In genomic region chr2:164562391-164563188, GRCm38 (mm10) we compare ENCODE assay signal across 10 mouse cellular contexts. TPM values are rescaled to one million over a fixed set of nuclear protein-coding genes. Genes with fewer than 3 reads are reported as not detected.
DNase-seq lines count a peak whose midpoint lies in the region; ATAC-seq lines count a peak whose summit lies in the region.
"Had no signal": no experiment of that assay in that cellular context is flagged by ENCODE, and none has a peak within 500 bp of the region (broad histone marks: within the 10 kb centered on the region; RNA-seq: fewer than 3 reads in every experiment).

Wfdc2 (plus strand) TSS chr2:164562413.

- H3K27ac ChIP-seq in forebrain, embryonic 14.5 days (ENCODE audit: low read depth, low read length) = no peak within 1 kb of the TSS

- 2% methylated on average over 23 of the region's 24 CpGs for WGBS in forebrain, embryonic 14.5 days

- ATAC-seq in megakaryocyte, adult 5-6 weeks (ENCODE audit: poor library complexity, severe bottlenecking) = no peak
- peak; percentile 42; the same call in 1 of the 2 replicates for ATAC-seq in forebrain, embryonic 14.5 days

- peaks cover 30% of the 10 kb centered on the region for H3K4me1 ChIP-seq in megakaryocyte, embryonic 14.5 days
- no peaks in the 10 kb centered on the region for H3K4me1 ChIP-seq in forebrain, embryonic 14.5 days (ENCODE audit: control insufficient read depth, insufficient read depth, low read length)

- no peaks in the 10 kb centered on the region for H3K36me3 ChIP-seq in megakaryocyte, embryonic 14.5 days (replicated peaks; ENCODE audit: low read length)
- no peaks in the 10 kb centered on the region for H3K36me3 ChIP-seq in forebrain, embryonic 14.5 days (ENCODE audit: control insufficient read depth, insufficient read depth, low read length)

- peak within 1 kb of the TSS; percentile 63 for H3K9ac ChIP-seq in forebrain, embryonic 14.5 days (ENCODE audit: low read length)

- peak; percentile 10 for DNase-seq in forebrain, embryonic 14.5 days (ENCODE audit: low spot score)
- peak; percentile 70 for DNase-seq in kidney, postnatal 10 days
- peak; percentile 12 for DNase-seq in mesoderm, embryonic 11.5 days (ENCODE audit: low read depth, low spot score)
- no peak for DNase-seq in right cerebral cortex, adult 2 months (ENCODE audit: low spot score in 2 of 2)
- no peak for DNase-seq in layer of hippocampus, adult 18-20 months (ENCODE audit: low spot score in 2 of 2)
- no peak for DNase-seq in left cerebral cortex, adult 11 months (ENCODE audit: low spot score)

- peaks cover 59% of the 10 kb centered on the region for H3K27me3 ChIP-seq in megakaryocyte, embryonic 14.5 days (replicated peaks)
- H3K27me3 ChIP-seq in forebrain, embryonic 14.5 days (replicated peaks; ENCODE audit: control insufficient read depth, insufficient read depth, low read length) = peaks cover 3% of the 10 kb centered on the region; the same call in 1 of the 2 replicates

- peak within 1 kb of the TSS; percentile 78 for H3K4me2 ChIP-seq in forebrain, embryonic 14.5 days (ENCODE audit: low read length)

- peaks cover 32% of the 10 kb centered on the region for H3K9me3 ChIP-seq in megakaryocyte, embryonic 14.5 days
- H3K9me3 ChIP-seq in forebrain, embryonic 14.5 days (replicated peaks; ENCODE audit: control insufficient read depth, low read length) = no peaks in the 10 kb centered on the region

- peak within 1 kb of the TSS; percentile 84 for H3K4me3 ChIP-seq in megakaryocyte, embryonic 14.5 days (replicated peaks)
- H3K4me3 ChIP-seq in forebrain, embryonic 14.5 days (ENCODE audit: low read depth, low read length) = peak within 1 kb of the TSS; percentile 36

RNA-seq across cellular contexts. Expression of gene Wfdc2, which starts in this region (rescaled TPM):
- polyA plus RNA-seq in megakaryocyte, embryonic 14.5 days (2012; ENCODE audit: insufficient read depth, low replicate concordance) = 0.48 TPM in 1 of 2 replicates, not detected in the other
- not detected in 2 replicates for total RNA-seq in megakaryocyte, adult 5-6 weeks (2015)
- not detected in 2 replicates for total RNA-seq in megakaryocyte, adult 5-6 weeks (2017)
- 5.2 and 5.8 TPM in 2 replicates for polyA plus RNA-seq in forebrain, embryonic 14.5 days (2014; fragmentation: Nextera tagmentation; extraction: Ambion mirVana)
- total RNA-seq in layer of hippocampus, adult 18-20 months (2021) = under 1 TPM; 0.67 to 0.96 TPM
- total RNA-seq: adrenal gland, postnatal 36 days; neutrophil, adult 5-6 weeks had no signal

Comparison
In these comparisons a context has a peak if more than half of its experiments do, and no peak if none do; other contexts are left out.
1. DNase-seq: peak in forebrain, embryonic 14.5 days (single experiment), kidney, postnatal 10 days (single experiment) and mesoderm, embryonic 11.5 days (single experiment); none in right cerebral cortex, adult 2 months (0 of 2), layer of hippocampus, adult 18-20 months (0 of 2) and left cerebral cortex, adult 11 months (single experiment).